Mouse (Mus musculus) lung, embryonic 16.5 days (tissue): ENCODE data around the gene Anks1b. TPM values are rescaled to one million over a fixed set of nuclear protein-coding genes. Genes with fewer than 3 reads are reported as not detected.

ENCODE experiments used
- ATAC-seq: fragments of 200-750 bp; cut with Nextera tagmentation; 2 replicates; pipeline ENCODE4 v1.8.0; 2017; ENCODE audit warnings: low read depth, mild to moderate bottlenecking, moderate library complexity
- H3K27ac ChIP-seq: fragments of 300-500 bp; sonication (generic); 2 replicates; pipeline ENCODE4 v1.5.1; 2014; ENCODE audit warnings: mild to moderate bottlenecking, control low read depth, low read length
- H3K27me3 ChIP-seq: fragments of 300-500 bp; sonication (generic); 2 replicates; pipeline ENCODE4 v1.6.1; 2014; ENCODE audit warnings: low read depth, low read length, mixed read lengths; ENCODE audit not compliant: control insufficient read depth, insufficient read depth
- H3K36me3 ChIP-seq: fragments of 300-500 bp; sonication (generic); 2 replicates; pipeline ENCODE4 v1.6.1; 2014; ENCODE audit warnings: low read length; ENCODE audit not compliant: control insufficient read depth, insufficient read depth
- H3K4me1 ChIP-seq: fragments of 300-500 bp; sonication (generic); replicated peaks from 2 replicates; pipeline ENCODE4 v1.6.1; 2014; ENCODE audit warnings: low read length, mixed read lengths; ENCODE audit not compliant: control insufficient read depth, insufficient read depth
- H3K4me2 ChIP-seq: fragments of 300-500 bp; sonication (generic); 2 replicates; pipeline ENCODE4 v1.6.1; 2014; ENCODE audit warnings: low read depth, low read length, control low read depth
- H3K4me3 ChIP-seq: fragments of 300-500 bp; sonication (generic); 2 replicates; pipeline ENCODE4 v1.5.1; 2014; ENCODE audit warnings: mild to moderate bottlenecking, low read length, control low read depth
- H3K9ac ChIP-seq: fragments of 300-500 bp; sonication (generic); 2 replicates; pipeline ENCODE4 v1.6.1; 2014; ENCODE audit warnings: low read length, control low read depth
- H3K9me3 ChIP-seq: fragments of 300-500 bp; sonication (generic); 2 replicates; pipeline ENCODE4 v1.6.1; 2016; ENCODE audit warnings: low read length; ENCODE audit not compliant: control insufficient read depth
- WGBS: fragments of 180-500 bp; shearing (Covaris S2); extraction: QIAGEN DNeasy Blood & Tissue Kit; methylation state at CpG from one replicate; pipeline ENCODE4 v1.1.7; 2014; 5-methylcytosine and 5-hydroxymethylcytosine counted together
- polyA plus RNA-seq: library from polyadenylated mRNA; unstranded; fragments of >200 nt; fragmentation: Nextera tagmentation; extraction: Ambion mirVana; gene quantifications from 2 replicates; pipeline ENCODE4 v1.2.1, GENCODE M21; 2015

The Anks1b gene
- polyA plus RNA-seq, 1 experiment from 2014 or later = 0.20 TPM

DNA sequence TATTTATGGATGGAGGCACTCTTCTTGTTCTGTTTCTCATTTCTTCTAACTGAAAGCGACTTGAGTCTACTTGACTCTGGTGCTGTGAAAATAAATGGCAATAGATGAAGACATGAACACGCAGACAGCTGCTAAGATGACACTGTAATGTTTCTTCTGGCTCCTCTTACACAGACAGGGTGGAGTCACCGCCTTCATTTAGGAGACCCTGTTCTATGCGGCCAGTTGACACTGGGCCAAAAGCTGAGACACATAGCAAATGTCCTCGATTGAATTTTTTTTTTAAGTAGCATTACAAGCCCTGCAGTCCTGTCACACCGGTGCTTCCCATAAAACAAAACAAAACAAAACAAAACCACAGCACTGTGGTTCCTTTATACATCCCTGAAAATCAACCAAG, 1080.5 kb downstream of the Anks1b start:
- Histone ChIP-seq H3K27me3 (no peaks in the 10 kb centered on the region), H3K4me2 (no peak overlapping the region), H3K4me3 (no peak overlapping the region), H3K27ac (no peak overlapping the region), H3K36me3 (no peaks in the 10 kb centered on the region), H3K4me1 (no peaks in the 10 kb centered on the region), H3K9ac (no peak overlapping the region), H3K9me3 (no peaks in the 10 kb centered on the region)
- no peak for ATAC-seq
- WGBS = 62% methylated on average over 6 of the region's 6 CpGs

DNA sequence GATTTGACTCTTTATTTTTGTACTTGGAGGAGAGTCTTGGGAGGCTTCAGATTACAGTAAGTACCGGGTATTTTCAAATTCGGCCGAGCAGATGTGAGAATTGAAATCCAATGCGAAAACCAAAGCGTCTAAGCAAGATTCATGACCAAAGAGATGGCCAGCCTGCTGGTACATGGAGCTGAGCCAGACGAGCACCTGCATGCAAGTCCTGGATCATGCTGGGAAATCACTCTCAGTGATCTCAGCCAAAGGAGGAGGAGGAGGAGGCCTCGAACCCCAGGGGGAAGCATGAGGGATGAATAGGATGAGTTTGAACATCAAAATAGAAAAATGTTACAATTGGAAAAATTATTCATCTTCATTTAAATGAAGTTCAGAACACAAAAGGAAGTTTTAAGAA, 1087.1 kb downstream of the Anks1b start:
- no peak overlapping the region for H3K4me3 ChIP-seq
- H3K36me3 ChIP-seq = no peaks in the 10 kb centered on the region
- no peaks in the 10 kb centered on the region for H3K4me1 ChIP-seq
- no peak overlapping the region for H3K4me2 ChIP-seq
- no peak overlapping the region for H3K27ac ChIP-seq
- ATAC-seq = no peak
- H3K27me3 ChIP-seq = no peaks in the 10 kb centered on the region
- 71% methylated on average over 7 of the region's 7 CpGs for WGBS
- H3K9me3 ChIP-seq = no peaks in the 10 kb centered on the region
- no peak overlapping the region for H3K9ac ChIP-seq

GRCm38 (mm10) chr10:90964511-90964910, 1091.2 kb downstream of the Anks1b start:
- WGBS = 24% methylated on average over 9 of the region's 9 CpGs
- Histone ChIP-seq H3K4me3 (no peak overlapping the region), H3K9me3 (no peaks in the 10 kb centered on the region), H3K4me1 (peaks cover 4% of the 10 kb centered on the region), H3K27me3 (peaks cover 21% of the 10 kb centered on the region), H3K4me2 (no peak overlapping the region), H3K36me3 (no peaks in the 10 kb centered on the region), H3K27ac (no peak overlapping the region), H3K9ac (no peak overlapping the region)
- ATAC-seq = no peak

DNA sequence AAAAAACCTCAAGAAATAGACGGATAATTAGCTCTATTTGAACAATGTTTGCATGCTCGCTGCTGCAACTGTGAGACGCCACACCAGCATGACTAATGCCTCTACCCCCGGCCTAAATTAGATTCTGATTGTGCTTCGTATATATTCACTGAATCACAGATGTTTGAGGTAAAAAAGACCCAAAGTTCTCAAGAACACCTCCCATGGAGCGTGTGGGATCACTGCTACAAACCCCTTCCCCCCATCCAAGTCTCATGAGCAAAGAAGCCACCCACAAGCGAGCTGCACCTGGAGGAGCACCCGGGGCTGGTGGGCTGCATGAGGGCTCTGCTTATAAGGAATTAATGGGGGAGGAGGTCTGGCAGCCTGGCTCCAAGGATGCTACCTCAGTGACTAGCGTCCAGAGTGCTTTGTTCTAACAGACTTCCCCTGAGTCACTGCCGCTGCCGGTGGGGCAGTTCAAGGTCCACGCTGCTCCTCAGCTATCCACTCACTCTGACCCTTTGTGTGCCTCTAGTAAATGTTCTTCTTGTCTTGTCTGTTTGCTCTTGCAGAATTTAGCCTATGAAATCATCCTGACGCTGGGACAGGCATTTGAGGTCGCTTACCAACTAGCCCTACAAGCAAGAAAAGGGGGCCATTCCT, 1092.5 kb downstream of the Anks1b start:
- WGBS = 56% methylated on average over 14 of the region's 14 CpGs

DNA sequence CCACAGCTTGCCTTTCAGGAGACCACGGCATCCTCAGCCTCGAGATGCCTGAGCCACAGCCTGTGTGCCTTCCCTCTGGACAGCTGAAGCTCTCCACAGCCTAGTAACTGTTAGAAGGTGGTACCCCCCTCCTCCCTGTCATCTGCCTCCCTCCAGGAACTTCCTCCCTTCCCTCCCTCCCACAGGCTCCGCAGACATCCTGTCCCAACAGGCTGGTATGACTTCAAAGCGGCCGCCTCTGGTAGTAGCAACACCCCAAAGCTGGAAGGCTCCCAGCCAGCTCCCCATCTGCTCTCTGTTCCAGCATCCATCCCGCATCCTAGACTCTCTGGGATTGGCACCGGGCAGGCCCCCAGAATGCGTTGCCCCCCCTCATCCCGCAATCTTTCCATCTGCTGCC, 1093.5 kb downstream of the Anks1b start:
- 9% methylated on average over 9 of the region's 9 CpGs for WGBS
- Histone ChIP-seq H3K4me2 (no peak overlapping the region), H3K36me3 (no peaks in the 10 kb centered on the region), H3K4me3 (no peak overlapping the region), H3K9ac (no peak overlapping the region), H3K9me3 (no peaks in the 10 kb centered on the region), H3K27me3 (peaks cover 26% of the 10 kb centered on the region), H3K4me1 (peaks cover 10% of the 10 kb centered on the region), H3K27ac (no peak overlapping the region)
- ATAC-seq = no peak

More for the DNA sequence above, 1092.5 kb downstream of the Anks1b start:
- Histone ChIP-seq H3K9ac (no peak overlapping the region), H3K4me1 (peaks cover 10% of the 10 kb centered on the region), H3K4me2 (no peak overlapping the region), H3K27ac (no peak overlapping the region), H3K27me3 (peaks cover 26% of the 10 kb centered on the region), H3K9me3 (no peaks in the 10 kb centered on the region), H3K4me3 (no peak overlapping the region), H3K36me3 (no peaks in the 10 kb centered on the region)
- ATAC-seq = no peak

DNA sequence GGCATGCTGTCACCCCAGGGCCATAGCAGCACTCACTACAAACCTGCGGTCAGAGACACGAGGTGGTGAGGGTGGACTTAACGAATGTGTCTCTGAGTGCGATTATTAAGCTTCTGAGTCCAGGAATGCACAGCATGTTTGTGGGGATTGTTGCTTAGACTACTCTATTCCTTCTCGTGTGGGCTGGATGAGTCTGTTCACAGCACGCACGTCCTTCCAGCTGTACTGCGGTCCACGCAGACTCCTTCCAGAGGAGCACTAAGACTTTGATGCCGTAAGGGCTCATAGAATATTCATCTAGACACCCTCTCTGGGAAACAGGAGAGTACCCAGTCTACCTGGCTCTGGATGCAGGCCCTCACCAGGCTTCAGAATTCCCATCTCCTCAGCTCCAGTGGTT, 1094.9 kb downstream of the Anks1b start:
- H3K9ac ChIP-seq = no peak overlapping the region
- H3K36me3 ChIP-seq = no peaks in the 10 kb centered on the region
- WGBS = 88% methylated on average over 10 of the region's 10 CpGs
- H3K4me1 ChIP-seq = peaks cover 10% of the 10 kb centered on the region
- no peak overlapping the region for H3K4me3 ChIP-seq
- no peak for ATAC-seq
- no peak overlapping the region for H3K4me2 ChIP-seq
- no peaks in the 10 kb centered on the region for H3K9me3 ChIP-seq
- H3K27me3 ChIP-seq = peaks cover 26% of the 10 kb centered on the region
- H3K27ac ChIP-seq = no peak overlapping the region

DNA sequence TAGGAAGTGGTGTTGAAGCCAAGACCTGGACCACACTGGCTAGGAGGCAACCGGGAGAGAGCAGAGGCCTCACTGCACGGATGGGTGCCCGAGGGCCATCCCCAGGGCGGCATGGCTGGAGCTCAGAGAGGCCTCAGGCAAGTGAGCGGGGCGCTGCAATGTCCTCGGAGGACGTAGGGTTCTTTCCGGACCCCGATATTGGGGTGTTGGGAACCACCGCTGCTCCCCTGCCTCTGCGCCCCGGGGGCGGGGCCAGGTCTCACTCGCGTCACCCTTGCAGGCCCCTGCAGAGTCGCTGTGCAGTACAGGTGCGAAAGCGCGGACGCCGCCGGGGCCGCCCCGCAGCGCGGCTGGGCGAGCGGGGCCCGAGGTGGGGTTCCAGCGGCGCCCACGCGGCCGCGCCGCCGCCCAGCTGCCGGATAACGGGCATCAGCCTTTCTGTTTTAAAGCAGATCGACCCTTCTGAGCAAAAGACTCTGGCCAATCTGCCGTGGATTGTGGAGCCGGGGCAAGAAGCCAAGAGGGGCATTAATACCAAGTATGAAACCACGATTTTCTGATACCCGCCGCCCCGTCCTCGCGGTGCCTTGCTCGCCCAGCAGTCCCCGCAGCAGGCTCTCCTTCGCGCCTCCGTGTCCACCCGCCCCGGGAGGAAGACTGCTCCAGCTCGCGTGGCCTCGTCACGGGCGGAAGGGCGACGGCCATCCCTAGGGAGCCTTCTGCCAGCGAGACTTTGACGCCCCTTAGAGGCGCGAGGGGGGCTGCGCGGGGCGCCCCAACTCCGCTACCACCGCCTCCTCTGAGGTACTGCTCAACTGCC, 1096.3 kb downstream of the Anks1b start:
- ATAC-seq = peak; percentile 45; the same call in 1 of the 2 replicates
- H3K9ac ChIP-seq = peak overlapping the region; percentile 54
- H3K4me2 ChIP-seq = peak overlapping the region; percentile 75
- H3K36me3 ChIP-seq = no peaks in the 10 kb centered on the region
- H3K27ac ChIP-seq = no peak overlapping the region
- H3K9me3 ChIP-seq = no peaks in the 10 kb centered on the region
- H3K27me3 ChIP-seq = peaks cover 26% of the 10 kb centered on the region
- H3K4me1 ChIP-seq = peaks cover 10% of the 10 kb centered on the region
- 2% methylated on average over 63 of the region's 72 CpGs for WGBS
- H3K4me3 ChIP-seq = peak overlapping the region; percentile 51

- Histone ChIP-seq H3K27me3 (peaks cover 26% of the 10 kb centered on the region), H3K36me3 (no peaks in the 10 kb centered on the region), H3K27ac (no peak overlapping the region), H3K4me3 (no peak overlapping the region), H3K9ac (no peak overlapping the region), H3K4me2 (no peak overlapping the region), H3K4me1 (peaks cover 10% of the 10 kb centered on the region), H3K9me3 (no peaks in the 10 kb centered on the region)
- ATAC-seq = no peak
- 38% methylated on average over 4 of the region's 4 CpGs for WGBS
These were observed 1097.3 kb downstream of the Anks1b start for GRCm38 (mm10) chr10:90970560-90970959.

DNA sequence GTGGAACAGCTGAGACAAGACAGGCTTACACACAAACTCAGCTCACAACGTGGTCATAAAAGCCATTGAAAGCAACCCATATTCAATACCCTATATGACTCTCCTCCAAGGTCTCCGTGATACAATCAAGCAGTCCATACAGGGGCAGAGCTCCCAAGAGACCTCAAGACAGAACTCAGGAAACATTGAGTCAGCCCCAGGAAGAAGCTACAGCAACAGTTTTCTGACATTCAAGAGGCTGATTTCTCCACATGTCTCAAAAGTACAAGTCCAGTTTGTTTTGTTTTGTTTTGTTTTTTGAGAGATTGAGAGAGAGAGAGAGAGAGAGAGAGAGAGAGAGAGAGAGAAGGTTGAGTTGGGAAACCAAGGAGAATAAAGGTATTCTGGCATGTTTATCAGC, 1100.8 kb downstream of the Anks1b start:
- peaks cover 10% of the 10 kb centered on the region for H3K4me1 ChIP-seq
- H3K9me3 ChIP-seq = no peaks in the 10 kb centered on the region
- H3K4me2 ChIP-seq = no peak overlapping the region
- H3K4me3 ChIP-seq = no peak overlapping the region
- no peak for ATAC-seq
- peaks cover 9% of the 10 kb centered on the region for H3K27me3 ChIP-seq
- no peaks in the 10 kb centered on the region for H3K36me3 ChIP-seq
- H3K27ac ChIP-seq = no peak overlapping the region
- 69% methylated on average over 2 of the region's 2 CpGs for WGBS
- H3K9ac ChIP-seq = no peak overlapping the region
